Mouse (Mus musculus) neutrophil, adult 5-6 weeks (primary cell): Measurements from ENCODE around the gene Tnn. TPM values are rescaled to one million over a fixed set of nuclear protein-coding genes. Genes with fewer than 3 reads are reported as not detected.
A peak's percentile ranks its signal among the peaks of the same experiment; 100 is the strongest.

Source experiments
- ATAC-seq: fragments of 151-379, 151-347 bp; 2 replicates; pipeline ENCODE4 v1.8.0; 2017; ENCODE audit warnings: mild to moderate bottlenecking, moderate TSS enrichment; ENCODE audit not compliant: insufficient number of reproducible peaks, poor library complexity, low FRiP score, severe bottlenecking; ENCODE audit errors: extremely low read depth
- total RNA-seq: library from RNA; stranded (forward); fragments of 200-1000 nt; gene quantifications from 2 replicates; pipeline ENCODE4 v1.2.3, GENCODE M21; 2017

Tnn gene
- total RNA-seq: 0.12 TPM in 1 of 2 replicates, not detected in the other

DNA sequence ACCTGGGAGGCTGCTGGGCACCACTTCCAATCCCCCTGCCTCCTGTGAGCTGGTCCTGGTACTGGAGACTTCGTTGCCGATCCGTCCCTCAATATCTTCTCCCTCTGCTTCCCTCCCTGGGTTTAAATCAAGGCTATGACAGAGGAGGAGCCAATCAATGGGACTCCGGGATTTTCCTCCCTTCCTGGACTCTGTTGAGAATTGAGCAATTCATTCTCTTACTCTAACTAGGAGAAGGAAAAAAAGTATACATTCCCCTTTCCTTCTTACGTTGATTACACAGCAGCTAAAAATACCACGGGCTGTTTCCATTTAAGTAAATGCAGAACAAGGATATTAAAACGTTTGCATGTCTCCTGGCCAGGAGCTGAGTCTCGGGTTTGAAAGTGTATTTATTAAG, at the start of gene Tnn:
Tnn (minus strand) TSS at position 101 of the 400 bp plus-strand sequence.
- ATAC-seq: no peak

- ATAC-seq: no peak
Measured at GRCm38 (mm10) chr1:160195337-160195663, 41.9 kb upstream of the Tnn start.

DNA sequence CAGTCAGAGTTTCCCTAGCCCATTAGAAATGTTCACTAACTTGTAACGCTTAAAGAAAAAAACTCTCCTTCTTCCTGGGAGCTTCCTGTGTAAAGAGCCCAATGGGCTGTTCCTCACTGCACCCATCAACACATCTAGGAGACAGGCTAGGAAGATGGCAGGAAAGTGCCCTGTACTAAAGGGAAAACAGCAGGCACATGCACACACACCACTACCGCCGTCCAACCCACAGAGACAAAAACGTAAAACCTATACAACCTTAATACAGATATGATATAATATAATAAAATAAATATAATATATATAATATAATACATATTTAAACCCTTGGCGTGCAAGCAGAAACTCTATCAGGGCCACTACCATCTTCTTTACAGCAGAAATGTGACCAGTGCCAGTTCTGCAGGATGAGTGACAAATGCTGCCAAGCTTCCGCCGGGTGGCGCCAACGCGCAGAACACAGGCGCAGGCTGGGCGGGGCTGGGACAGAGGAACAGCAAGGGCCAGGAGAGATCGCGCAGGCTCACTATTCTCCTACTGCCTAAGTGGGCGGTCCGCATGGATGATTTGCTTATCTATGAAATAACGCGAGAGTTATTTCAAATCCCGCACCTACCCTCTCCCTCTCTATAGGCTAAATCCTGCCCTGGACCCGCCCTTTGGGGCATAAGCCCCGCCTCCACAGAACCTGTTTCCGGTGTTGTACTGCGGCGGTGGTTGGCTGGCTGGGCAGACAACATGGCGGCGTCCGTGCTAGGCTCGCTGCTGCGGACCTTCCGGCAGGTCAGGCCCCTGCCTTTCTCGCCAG, 41.4 kb upstream of the Tnn start, which contains the start of gene Mrps14:
Mrps14 (plus strand) TSS at position 687 of the 808 bp plus-strand sequence.
- peak; percentile 98 for ATAC-seq

DNA sequence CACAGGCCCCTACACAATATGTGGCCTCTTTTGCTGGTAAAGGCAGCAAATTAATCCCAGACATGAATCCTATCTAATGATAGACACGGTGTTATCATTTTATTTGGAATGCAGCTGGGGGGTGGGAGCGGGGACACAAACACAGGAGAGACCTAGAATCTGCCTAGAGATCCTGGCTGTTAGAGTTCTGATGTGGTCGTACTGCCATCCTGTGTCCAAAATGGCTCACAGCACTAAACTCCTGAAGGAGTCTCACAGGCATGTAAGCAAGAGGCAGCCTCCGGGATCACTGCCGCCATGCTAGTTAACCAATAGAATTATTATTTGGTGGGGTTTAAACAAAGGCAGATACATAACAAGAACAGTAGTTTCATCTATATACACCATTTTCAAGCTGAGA, 31.1 kb upstream of the Tnn start:
- no peak for ATAC-seq

DNA sequence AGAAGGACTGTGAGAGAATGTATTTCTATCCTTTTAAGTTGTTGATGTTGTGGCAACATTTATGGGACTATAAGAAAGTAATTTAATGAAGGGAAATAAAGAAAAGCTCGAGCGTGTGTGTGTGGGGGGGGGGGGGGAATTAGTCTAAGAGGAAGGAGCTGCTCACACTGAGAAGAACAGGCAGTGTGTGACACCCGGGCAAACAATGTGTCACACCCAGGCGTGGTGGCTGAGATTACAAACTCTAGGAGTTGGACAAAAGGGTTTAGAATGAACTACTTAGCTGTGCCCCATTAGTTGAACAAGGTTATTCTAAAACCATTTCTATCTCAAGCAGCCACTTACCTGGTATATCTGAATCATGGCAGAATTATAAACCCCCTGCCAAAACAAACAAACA, 27.8 kb upstream of the Tnn start:
- no peak for ATAC-seq

DNA sequence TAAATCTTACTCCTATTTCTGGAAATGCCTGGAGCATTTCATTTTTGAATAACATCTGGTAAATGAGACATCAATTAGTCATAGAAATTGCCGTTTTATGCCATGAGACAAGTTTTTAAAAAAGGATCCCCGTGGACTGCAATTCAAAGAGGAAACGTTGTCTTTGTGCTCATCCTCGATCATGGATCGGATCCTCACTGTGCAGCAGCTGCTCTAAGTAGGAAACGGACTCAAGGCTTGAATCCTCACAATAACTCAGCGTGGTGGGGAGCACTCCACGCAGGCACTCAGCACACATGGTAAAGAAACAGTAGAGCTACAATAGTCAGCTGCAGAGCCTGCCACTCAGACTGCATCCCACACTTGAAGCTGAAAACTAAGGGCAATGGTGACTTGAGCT, 23.5 kb upstream of the Tnn start:
- no peak for ATAC-seq

GRCm38 (mm10) chr1:160166600-160166999, 13.2 kb upstream of the Tnn start:
- no peak for ATAC-seq

- ATAC-seq: no peak
Measured at GRCm38 (mm10) chr1:160158190-160158589, 4.8 kb upstream of the Tnn start.

DNA sequence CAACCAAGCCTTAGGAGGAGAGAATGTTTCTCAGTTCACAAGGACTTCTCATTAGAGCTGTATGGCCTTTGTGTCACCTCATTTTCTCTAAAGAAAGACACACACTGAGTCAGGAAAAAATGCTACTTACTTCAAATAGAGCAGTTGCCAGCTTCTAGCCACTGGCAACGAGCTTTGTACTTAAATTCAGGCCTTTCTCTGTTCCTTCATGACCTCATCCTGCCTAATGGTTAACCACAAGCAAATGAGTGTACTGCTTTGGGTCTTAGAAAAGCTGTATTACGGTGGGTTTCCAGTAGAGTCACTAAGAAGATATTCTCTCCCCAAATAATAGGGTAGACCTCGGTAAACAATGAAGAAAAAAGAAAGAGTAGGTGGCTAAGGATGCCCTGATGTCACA, 2.7 kb downstream of the Tnn start:
- ATAC-seq: no peak

DNA sequence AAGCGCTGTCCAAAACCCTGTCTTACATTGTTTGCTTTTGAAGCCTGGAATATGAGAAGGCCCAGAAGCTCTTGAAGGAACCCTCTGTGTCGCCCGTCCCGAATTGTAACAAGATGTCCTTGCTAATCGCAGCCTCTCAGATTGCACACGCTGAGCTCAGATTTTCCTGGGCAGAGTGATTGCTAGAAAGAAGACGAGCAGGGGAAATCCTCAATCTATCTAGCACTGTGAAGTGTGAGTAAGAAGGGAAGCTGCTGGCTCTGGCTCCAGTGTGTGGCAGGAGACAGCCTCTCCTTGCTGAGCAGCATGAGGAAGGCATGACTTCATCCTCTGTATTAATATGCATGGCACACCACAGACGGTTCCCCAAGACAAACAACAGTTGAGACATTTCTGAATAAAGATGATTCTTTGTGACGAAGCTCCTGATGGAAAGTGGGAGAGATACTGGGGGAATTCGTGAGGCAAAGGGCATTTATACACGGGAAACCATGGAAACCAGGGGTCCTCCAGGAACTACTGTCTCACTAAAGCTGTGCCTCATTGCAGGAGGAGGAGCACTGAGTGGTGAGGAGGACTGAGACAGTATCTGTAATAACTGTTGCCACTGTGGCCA, 4.0 kb downstream of the Tnn start:
- ATAC-seq: no peak

DNA sequence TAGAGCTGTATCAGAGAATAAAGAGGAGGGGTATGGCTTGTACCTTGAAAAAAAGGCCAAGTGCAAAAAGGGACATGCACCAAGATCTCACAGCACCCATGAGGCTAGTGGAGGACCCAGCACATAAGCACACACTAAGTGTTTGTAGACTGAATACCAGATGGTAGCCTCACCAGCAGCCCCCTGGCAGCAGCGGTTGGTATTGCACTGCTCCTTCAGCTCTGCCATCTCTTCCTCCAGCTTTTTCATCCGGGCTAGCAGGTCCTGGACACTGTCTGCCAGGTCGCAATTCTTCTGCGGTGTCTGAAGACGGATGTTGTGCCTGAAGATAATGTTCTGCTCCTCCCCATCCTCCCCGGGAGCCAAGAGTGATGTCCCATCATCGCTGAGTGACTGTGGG, 6.1 kb downstream of the Tnn start:
- no peak for ATAC-seq

GRCm38 (mm10) chr1:160145606-160146005, 7.8 kb downstream of the Tnn start:
- ATAC-seq: no peak

DNA sequence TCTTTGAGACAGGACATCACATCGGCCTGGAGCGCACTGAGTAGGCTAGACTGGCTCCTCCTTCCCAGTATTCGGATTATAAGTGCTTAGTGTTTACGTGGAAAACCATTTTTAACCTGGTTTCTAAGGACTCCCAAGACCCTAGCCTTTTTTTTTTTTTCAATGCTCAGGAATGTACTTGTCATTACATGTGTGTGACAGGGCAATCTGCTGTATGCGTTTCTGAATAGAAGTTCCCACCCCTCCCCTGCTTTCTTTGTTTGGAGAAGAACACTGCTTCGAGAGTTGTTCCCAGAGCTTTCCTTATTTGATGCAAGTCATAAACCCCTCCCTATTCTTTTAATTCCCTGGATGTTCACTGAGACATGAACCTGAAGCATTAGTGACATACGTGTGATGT, 9.0 kb downstream of the Tnn start:
- no peak for ATAC-seq

DNA sequence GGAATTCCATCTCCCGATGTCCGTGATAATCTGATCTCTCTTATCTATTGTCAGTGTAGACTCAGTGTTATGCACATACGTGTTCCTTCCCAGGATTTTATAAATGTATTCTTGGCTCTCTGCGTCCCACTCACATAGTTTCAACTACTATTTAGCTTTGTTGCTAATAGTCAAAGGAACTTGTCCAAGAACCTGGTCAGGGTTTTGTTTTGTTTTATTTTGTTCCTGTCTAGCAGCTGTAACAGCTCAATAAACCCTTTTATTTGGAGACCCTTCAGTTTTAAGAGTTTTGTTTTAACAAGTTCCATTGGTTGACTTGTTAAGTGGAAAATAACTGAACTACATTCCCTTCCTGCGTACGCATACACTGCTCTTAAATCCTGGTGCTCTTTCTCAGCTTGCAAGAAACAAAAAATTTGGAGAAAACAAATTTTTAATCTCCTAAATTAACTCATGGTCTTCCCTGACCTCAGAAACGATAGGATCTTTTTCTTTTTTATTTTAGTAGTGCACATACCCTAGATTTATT, 17.0 kb downstream of the Tnn start:
- ATAC-seq: no peak

DNA sequence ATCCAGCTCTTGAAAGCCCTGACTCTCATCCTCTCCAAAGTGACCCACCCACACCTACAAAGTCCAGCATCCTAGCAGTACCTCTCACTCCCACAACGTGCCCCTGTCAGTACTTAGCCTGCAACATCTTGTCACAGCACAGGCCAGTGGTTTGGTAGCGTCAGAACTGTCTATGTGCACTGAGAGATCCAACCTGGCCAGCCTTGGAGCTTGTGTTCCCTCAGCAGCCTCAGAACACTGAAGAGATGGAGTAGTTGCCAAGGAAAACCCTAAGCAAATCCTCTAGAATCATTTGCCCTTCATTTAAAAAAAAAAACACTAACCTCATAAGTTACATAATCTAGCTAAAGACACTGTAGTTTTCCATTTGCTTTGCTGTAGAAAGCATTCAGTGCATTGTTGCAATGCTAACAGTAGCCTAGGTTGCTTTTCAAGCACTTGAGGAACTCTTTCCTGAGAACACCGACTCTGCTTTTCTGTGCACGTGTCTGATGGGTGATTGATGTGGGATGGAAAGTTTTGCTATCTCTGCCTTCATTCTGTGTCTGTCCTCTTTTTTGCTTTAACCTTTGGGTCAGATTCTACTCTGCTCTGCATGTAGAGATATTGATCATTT, 19.8 kb downstream of the Tnn start:
- no peak for ATAC-seq

DNA sequence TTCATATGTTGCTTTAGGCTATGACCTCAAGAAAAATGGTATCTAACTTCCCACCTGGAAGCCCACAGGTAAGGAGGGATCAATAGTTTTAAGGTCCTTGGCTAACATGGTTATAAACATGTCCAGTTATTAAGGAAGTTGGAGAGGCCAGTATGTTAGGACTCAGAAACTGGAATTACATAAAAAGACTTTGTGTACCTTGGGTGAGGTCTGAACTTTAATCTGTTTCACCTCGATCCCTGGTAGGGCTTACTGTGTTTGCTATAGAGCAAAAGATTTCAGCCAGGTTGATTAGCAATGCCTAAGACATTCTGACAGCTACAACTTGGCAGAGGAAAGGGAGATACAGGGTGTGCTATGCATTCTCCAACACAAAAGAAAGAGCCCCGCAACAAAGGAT, 29.4 kb downstream of the Tnn start:
- no peak for ATAC-seq

DNA sequence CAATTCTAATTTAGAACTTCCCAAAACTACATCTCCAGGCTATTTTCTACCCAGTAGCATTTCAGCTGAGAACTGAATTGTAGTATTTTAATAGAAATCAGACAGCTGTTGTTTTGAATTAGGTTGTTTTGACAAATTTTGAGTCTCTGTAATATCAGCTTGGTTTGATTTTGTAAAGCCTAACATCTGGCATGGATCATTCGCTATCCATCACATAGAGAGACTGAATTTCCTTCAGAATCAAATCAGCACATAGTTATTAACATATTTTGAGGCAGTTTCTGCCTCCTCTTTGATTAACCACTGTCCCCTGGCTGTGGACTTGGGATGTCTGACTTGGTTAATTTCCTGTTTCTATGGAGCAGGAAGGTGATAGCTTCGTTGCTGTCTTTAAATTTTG, 44.8 kb downstream of the Tnn start:
- ATAC-seq: no peak

DNA sequence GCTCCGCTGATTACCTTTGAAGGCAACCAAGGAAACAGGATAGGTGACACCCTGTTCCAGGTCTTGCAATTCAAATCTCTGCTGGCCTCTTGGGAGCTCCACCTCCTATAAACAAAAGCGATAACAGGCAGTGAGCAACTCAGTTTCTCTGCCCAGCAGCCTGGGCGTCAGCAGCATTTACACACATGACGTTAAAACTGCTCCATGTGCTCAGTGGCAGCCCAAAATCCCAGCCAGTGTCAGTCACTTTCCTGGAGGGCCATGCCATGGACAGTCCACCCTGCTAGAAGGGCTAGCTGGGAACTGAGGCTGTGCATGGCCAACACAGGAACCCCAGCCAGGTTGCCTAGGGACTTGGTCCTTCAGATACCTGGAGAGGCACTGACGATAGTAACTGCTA, 48.0 kb downstream of the Tnn start:
- ATAC-seq: no peak

GRCm38 (mm10) chr1:160100996-160101395, 52.4 kb downstream of the Tnn start:
- no peak for ATAC-seq

- ATAC-seq: no peak
Measured at GRCm38 (mm10) chr1:160099659-160100302, 53.6 kb downstream of the Tnn start.
